Mouse (Mus musculus) heart, adult 18-20 months (tissue): ENCODE measurements around the gene Mlf2. TPM values are rescaled to one million over a fixed set of nuclear protein-coding genes. Genes with fewer than 3 reads are reported as not detected.

Experiments used
- DNase-seq, 2 experiments: peaks; one replicate each; pipeline ENCODE4 v3.0.0; 2021 to 2022; ENCODE audit warnings: mixed read lengths in 1 of 2
- total RNA-seq, 2 experiments: library from RNA; stranded (reverse); gene quantifications; 2 replicates each; pipeline ENCODE4 v1.2.3; 2021

Gene Mlf2
- total RNA-seq, 2 experiments from 2014 or later: 185 to 191 TPM

DNA sequence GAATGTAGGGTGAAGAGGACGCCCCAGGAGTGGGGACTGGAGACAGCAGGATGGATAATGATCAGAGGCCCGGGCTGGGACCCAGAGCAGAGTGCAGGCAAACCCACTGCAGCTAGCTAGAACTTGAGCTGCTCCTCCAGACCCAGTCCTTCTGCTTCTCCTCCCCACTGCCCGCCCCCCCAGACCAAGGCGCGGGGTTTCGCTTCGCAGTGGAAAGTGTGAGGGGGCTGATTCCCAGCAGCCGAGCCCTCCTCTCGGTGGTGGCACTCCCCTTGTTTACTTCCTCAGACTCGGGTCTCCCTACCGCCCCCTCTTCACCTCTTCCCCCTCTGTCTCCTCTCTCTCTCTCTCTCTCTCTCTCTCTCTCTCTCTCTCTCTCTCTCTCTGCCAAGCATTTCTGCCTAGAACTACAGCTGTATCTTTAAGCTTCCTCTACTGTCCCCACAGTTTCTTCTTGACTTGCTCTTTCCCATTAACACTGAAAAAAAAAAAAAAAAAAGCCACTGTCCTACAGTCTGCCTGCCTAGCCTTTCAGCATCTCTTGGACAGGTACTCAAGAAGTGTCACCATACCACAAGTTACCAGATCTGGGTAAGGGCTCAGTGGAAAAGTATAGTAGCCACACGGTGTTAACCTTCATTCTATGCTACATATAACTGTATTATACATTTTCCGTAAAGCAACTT lies 19.5 kb upstream of the Mlf2 start, which contains the start of gene Lag3:
Gene Lag3 (minus strand): TSS at position 173 of the 686 bp plus-strand sequence.
- DNase-seq: no peak

DNA sequence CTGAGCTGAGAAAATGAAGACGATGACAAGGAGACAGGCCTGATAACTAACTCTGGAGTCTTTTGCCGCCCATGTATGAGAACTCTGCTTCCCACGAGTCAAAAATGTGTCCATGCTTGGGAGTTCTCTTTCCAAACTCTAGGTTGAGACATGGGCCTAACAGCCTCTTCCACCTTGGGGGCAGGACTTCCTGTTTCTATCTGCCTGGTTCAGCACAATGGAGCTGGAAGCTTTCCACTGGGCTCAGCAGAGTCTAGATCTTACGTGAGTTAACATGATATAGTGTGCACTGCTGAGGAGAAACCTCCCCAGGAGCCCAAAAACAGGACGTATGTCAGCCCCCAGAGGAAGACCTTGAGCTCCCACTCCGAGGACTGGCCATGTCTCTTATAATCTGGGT lies 18.0 kb upstream of the Mlf2 start:
- DNase-seq: no peak

DNA sequence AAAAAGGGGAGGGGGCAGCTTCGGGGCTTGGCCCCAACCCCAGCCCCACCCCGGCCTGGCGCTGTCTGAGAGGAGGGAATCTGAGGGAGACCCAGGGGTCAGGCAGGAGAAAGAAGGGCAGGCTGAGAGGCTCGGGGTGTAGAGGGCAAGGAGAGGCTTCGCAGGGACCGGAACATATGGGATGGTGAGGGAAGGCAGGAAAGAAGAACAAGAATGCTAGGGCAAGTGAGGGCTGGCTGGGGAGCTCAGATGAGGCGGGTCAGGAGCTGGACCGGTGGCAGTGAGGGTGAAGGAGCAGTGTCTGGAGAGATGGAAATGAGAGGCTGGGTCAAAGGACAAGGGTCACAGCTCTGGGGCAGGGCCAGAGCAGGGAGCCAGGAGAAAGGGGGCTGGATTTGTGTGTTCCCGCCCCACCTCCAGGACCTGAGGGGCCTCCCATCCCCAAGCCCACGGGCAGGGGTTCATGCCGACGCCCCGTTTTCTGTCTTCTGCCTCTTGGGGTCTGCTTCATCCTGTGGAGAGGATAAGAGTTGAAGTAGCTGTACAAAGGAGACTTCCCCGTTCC lies 17.4 kb upstream of the Mlf2 start:
- no peak for DNase-seq

DNA sequence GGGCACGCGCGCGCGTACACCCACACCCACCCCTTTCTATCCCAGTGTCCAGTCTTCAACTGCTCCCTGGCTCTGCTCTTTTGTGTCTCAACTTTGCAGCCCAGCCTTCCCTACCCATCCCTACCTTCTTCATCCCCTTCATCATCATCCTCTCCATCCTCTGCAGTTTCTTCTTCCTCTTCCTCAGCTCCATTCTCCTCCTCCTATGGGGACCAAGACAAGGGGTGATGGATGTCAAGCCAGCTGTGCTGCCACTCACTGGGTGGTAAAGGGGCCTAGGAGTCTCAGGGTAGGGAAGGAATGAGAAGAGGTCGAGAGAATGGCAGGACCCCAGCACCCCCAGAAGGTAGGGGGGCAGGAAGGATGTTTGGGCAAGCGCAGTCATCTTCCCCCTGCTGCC lies 16.7 kb upstream of the Mlf2 start:
- DNase-seq: no peak

DNA sequence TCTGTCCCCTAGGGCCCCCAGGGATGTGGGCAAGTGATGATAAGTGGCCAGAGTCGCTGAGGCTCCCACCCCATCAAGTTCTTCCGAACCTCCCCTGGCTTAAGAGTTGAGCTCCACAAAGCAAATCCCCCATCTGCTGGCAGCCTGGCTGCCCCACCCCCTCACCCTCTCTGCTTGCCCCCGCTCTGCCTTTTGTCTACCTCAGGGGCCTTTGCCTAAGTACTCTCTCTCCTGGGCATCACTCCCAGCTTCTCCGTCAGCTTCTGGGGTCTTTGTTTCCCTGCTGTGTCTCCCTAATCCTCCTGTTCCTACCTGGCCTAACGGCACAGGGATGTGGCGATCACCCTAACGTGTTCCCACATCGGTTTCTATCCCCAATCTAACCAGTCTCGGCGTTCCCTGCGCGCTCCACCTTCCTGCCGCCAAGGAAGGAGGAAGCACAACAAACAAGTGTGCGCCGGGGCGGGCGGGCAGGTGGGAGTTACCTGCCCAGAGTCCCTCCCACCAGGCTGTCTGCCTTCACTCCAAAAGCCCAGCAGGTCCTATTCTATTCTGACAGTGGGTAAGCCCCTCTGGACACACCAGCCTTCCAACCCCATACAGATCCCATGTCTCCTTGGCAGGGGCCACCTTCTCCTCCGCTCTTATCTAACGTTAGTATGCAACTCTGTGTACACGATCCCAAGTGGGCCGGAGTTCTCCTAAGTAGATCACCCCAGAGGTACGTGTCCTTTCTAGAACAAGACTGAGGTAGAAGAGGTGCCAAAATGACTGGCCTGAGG lies 15.8 kb upstream of the Mlf2 start:
- DNase-seq: peak in 1 of 2 experiments; percentile 39

DNA sequence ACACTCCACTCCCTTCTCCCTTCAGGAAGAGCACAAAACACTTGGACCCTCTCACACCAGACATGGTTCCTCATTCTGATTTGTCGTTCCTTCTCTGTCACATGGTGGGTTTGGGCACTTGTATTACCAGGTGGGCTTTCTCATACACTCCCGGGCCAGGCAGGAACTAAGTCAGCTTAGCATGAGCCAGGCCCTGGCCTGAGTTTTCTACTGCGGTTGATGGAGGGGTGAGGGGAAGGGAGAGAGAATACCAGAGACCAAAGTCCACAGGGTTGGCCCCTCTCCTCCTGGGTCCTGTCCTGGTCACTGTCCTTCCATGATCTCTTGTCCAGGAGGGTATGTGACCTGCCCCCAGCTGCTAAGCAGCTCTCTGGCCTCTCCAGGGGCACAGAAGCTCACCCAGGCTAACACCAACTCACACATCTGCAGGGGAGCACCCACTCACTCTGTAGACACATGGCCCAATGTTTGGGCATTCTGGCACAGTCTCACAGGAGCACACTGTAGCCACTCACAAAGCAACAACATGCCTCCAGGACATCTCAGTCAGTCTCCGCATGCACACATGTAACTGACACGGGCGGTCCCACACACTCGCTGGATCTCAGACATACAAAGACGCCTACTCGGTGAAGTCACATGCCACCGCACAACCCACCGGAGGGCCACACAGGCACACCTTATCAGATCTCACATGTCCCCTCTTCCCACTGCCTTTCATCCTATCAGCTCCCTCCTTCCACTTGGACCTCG lies 15.1 kb upstream of the Mlf2 start:
- peak in 1 of 2 experiments; percentile 52 for DNase-seq

DNA sequence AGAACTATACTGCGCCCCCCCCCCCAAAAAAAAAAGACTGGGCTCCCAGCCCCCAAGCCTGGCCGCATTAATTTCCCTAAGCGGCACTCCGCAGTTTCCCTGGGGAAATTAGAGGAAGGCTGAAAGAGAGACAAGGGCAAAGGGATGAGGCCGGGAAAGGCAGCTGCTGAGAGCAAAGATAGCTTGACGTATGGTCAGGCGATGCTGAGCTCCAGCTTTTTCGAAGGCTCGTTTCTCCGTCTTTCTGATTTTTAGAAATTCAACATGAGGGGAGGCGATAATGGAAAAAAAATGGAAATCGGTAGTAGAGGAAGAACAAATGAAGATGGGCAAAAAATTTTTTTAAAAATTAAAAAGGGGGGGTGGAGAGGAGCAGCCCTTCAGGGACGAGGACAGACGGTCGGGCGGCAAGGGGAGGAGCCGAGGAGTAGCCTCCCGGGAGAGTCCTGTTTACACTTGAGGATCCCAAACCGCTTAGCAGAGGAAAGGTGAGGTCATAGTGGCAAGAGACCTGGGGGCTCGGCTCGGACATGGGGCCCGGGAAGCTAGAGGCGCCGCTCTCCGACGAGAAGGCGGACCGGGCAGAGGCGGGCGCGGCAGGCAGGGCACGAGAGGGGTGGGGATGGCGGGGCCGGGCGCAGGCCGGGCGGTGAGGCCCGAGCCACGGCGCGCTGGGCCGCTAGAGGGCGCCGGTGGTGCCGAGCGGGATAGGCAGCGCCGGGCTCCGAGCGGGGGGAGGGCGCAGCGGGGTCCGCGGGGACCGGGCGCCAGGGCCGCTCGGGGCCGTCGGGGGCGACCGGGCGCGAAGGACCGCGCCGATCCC lies 14.3 kb upstream of the Mlf2 start:
- peak; percentile 93 for DNase-seq

DNA sequence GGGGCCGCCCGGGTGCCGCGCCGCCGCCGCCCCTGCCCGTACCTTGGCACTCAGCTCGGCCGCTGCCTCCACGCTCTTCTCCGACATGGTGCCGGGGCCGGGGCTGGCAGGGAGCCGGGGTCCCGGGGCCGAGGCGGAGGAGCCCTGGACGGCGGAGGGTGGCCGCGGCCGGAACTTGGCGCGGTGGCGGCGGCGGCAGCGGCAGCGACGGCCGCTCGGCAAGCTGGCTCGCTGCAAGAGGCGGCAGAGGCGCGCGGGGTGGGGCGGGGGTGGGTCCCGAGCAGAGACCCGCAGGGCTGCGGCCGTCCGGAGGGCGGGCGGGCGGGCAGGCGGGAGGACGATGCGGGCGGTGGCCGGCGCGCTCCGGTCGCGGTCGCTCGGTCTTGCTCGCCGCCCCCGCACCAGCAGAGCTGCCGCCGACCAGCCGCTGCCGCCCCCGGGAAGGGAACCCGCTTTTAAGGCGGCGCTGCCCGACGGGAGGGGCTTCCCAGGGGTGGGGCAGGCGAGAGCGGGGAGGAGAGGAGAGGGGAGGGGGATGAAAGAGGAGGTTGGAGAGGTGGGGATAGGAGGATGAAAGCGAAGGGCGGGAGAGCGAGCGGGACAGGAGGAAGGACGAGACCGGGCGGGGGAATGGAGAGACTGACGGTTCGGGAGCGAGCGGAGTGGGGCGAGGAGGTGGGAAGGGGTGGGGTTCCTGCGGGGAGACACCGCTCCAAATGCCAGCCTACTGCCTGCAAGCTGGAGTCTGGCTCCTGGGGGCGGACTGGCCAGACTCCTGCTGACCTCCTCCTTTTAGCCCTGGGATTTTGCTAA lies 13.5 kb upstream of the Mlf2 start:
- peak; percentile 92 to 96 for DNase-seq

DNA sequence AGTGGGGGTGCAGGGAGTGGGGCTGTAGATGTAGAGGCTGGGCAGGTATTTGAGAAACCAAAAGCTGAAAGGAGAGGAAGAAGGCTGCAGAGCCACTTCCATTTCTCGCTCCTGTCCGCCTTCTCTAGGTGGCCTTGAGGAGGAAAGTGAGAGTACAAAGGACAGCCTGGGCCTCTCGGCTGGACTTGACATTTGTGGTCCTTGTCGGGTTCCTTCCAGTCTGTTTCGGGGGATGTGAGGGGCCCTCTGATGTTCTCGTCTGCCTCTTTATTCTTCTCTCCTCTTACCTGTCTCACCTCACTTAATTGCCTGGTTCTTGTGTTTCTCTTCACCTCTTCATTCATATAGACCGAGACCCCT lies 12.9 kb upstream of the Mlf2 start:
- no peak for DNase-seq

DNA sequence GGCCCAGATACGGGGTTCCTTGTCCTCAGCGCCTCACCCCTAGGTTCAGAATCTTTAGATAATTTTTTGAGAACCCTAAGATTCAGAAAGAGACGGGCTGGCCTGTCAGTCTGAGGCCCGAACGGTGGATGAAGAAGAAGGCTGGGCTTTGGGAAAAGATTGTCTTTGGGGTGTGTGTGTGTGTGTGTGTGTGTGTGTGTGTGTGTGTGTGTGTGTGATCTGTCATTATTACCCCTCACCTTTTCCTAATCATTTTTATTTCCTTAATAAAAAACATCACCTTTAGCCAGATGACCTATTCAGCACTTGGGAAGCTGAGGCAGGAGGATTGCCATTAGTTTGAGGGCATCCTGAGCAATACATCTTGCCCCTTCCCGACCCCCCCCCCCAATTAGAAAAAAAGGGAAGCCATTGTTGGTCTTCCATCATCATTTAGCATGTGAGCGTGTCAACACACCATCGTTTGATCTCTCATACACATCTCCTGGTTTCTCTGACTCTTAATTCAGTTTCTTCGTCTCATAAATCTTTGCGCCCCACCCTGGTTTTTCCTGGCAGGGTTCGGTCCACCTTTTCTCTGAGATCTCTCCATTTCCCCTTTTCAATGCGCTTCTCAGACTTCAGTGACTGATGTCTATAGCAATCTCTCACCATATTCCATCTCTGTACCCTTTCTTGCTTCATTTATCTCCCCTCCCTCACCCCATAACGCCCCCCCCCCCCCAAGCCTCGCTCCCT lies 12.1 kb upstream of the Mlf2 start:
- DNase-seq: peak in 1 of 2 experiments; percentile 47

DNA sequence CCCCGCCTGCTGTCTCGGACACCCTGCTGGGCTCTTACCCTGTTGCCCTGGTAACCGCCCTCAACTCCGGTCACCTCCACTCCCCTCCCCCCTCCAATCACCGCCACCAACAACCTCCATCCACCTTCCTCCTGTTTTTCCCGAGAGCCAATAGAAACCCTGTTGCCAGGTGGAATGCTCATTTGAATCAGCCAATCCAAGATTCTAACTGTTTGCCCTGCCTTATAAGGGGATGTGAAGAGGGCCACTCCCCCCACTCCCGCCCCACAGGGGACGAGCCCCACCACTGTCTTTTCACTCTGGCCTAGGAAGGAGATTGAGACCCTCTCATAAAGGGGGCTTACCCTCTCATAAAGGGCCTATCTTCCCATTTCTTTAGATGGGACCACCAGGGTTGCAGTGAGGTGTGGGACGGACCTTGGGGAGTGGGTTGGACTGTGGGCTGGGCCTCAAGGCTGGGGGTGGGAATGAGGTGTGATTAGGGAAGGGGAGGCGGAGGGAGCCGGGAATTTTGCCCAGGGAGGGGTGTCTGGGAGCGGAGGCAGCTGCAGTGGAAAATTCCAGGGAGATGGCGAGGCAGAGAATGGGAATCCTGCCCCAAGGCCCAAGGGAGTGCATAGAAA lies 11.4 kb upstream of the Mlf2 start, which contains the start of gene Ptms:
Gene Ptms (minus strand): TSS at position 409 of the 623 bp plus-strand sequence.
- peak; percentile 96 to 97 for DNase-seq

DNA sequence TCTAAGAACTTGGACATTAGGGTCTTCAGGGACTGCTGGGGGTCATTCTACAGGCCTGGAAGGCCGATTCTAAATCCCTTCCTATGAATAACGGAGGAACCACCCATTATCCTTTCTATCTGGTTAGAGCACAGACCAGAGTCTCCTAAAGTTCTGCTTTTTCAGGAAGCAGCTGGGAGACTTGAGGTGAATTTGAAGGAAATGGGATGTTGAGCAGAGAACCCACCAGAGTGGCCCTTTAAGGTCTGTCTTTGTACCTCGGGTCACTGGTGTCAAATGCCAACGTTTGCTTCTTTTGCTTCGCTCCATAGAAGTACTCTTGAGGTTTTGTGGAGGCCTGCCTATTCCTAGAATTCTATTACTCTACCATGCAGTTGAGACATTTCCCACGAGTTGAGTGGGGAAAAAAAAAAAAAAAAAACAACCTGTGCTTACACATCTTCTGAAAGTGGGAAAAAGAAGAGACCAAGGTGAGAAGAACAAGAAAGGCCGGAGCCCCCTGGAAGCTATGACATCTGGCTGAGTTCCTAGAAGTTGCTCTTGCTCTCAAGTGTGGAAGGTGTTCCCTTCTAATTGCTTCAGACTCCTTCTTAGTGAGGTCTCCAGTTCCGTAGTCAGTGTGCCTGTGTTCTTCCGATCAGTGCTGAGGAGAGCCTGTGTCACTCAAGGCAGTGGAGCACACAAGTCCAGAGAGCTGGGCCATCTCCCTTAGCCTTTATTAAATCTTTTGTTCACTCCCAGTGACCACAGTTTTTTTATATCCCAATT lies 10.7 kb upstream of the Mlf2 start:
- DNase-seq: no peak

DNA sequence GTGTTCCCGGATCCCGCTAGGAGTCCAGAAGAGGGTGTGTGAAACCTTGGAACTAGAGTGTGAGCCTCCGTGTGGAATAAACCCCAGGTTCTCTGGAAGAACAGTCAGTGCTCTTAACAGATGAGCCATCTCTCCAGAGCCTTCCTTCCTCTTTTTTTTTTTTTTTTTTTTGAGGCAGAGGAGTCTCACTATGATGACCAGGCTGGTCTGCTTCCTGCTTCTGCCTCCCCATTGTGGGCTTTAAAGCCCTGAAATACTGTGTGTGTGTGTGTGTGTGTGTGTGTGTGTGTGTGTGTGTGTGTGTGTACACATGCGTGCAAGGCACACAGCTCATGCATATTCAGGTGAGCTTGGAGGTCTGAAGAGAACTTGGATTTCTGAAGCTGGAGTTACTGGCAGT lies 9.6 kb upstream of the Mlf2 start:
- DNase-seq: no peak

DNA sequence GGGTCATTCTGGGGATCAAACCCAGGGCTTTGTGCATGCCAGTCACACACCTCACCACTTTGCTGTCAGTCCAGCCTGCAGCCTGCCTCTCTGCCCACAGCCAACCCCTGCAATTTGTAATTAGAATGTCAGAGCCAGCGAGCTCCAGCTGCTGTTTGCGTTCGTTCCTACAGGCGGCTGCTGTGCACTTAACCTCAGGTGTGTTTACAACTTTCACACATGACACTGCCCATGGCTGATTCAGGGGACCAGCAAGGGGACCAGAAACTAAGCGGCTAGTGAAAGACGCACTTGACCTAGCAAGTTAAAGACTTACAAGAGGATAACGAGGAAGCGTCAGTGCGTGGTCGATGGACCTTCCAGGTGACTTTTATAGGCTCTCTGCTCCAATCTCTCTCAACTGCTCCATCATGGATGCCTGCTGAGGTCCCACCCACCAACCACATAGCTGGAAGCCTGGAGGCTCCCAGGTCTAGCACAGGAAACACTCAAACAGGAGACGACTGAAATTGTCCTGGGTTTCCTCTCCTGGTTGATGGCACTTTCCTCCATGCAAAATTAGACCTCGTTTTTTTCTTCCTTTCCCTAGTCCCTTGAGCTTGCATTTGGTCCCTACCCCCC lies 5.9 kb upstream of the Mlf2 start:
- DNase-seq: peak in 1 of 2 experiments; percentile 25

DNA sequence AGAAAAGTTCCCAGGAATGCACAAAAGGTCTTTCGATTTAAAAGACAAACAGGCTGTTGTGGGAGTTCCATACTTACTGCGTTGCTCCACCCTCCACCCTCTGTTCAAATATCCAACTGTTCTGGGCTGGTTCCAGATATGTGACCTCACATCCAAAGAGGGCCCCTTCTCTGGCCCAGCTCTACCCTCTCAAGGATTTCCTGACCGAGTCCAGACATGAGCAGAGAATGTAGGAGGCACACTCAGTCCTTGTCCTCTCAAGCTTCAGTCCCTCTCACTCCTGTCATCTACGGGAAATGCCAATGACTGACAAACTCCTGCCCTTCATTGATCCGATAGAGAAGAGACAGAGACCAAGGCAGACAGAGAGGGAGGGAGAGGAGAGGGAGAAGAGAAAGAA lies 5.2 kb upstream of the Mlf2 start:
- DNase-seq: peak; percentile 67 to 71

DNA sequence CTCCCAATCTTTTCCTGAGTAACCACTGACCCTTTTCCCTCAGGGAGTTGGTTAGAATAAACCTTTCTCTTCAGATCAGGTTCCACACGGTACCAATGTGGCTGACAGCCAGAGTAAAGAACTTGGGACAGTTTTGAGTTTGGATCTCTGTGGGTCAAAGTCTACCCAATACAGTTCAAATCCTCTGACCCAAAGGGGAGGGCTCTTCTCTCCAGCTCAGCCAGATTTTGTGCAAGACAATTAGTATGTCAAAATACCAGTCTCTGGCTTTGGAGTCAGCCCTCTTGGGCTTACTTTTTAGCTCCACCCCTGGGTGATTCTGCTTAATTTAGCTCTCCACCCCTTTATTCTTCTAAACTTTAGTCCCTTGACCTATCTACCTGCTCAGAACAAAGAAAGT lies 955 bp upstream of the Mlf2 start:
- no peak for DNase-seq

DNA sequence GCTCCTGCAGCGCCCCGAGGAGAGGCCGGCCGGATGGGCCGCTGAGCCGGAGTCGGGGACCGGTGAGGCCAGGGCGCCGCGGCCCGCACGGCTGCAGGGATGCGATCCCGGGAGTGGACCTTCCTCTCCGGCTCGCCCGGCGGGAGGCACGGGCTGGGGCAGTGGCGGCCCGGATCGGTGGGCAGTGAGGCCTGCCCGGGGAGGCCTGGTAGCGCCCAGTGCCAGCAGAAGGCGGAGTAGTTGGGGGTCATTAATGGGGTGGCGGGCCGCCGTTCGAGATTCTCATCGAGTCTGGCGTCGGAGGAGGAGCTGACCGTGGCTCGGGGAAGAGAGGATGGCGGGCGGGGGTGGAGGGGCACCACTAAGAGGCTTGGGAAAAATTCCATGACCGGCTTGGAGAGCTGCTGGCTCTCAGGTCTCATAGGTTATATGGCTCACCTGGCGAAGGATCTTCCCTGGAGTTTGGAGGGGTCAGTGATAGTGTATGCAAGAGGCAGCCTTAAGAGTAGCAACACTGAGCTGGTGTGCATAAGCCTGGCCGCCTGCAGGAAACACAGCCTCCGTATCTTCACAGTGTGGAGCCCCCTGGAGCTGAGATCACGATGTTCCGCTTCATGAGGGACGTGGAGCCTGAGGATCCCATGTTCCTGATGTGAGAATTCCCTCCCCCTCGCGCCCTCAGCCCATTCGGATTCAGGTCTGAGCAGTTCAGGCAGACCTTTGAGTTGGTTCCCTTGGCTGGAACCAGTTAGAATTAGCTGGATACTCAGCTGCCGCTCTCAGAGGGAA lies 533 bp downstream of the Mlf2 start:
- DNase-seq: no peak
